Mouse (Mus musculus) cortical plate, adult 2 months (tissue): ENCODE results near the gene Col27a1. TPM values are rescaled to one million over a fixed set of nuclear protein-coding genes. Genes with fewer than 3 reads are reported as not detected.

ENCODE experiments used
- H3K27ac ChIP-seq: fragments of 200-500 bp; 2 replicates; pipeline ENCODE4 v1.5.1; 2012; ENCODE audit warnings: low read length, control low read depth, inconsistent platforms; ENCODE audit not compliant: insufficient read depth
- H3K4me1 ChIP-seq: fragments of 200-500 bp; 2 replicates; pipeline ENCODE4 v1.6.1; 2011; ENCODE audit warnings: low read length; ENCODE audit not compliant: control insufficient read depth, insufficient read depth
- H3K4me3 ChIP-seq: fragments of 200-500 bp; 2 replicates; pipeline ENCODE4 v1.5.1; 2011; ENCODE audit warnings: mild to moderate bottlenecking, low read length, control low read depth; ENCODE audit not compliant: insufficient read depth
- CTCF ChIP-seq: fragments of 200-500 bp; IDR thresholded peaks from 2 replicates; pipeline ENCODE4 v1.5.1; 2011; ENCODE audit warnings: mild to moderate bottlenecking, control low read depth, low read length; ENCODE audit not compliant: insufficient read depth; ENCODE audit errors: extremely low read depth
- POLR2A ChIP-seq: fragments of 200-500 bp; IDR thresholded peaks from 2 replicates; pipeline ENCODE4 v1.6.1; 2011; ENCODE audit warnings: mild to moderate bottlenecking, low read length, control low read depth; ENCODE audit not compliant: insufficient read depth; ENCODE audit errors: extremely low read depth
- polyA plus RNA-seq: library from polyadenylated mRNA; depleted of rRNA; stranded (reverse); fragments of >200 nt; gene quantifications from 2 replicates; pipeline ENCODE4 v1.2.3, GENCODE M21; 2012

The Col27a1 gene
- polyA plus RNA-seq, 1 experiment, result 3.5 TPM

DNA sequence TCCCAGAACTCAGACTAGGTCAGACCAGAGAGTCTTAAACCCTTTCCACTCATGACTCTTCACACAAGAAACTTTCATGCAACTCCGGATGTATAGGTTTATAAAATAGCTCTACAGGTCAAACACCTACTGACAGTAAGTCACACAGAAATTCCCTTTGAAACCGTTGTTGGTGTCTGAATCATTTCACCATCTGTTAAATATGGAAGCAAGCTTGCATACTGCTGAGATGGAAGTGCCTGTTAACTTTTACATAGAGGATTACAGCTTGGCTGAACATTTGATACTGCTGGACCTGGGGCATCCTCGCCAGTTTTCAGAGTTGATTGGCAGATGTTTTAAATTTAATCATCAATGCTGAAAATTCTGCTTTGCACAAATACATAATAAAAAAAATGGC, 82.5 kb downstream of the Col27a1 start:
- Histone ChIP-seq H3K27ac (no peak overlapping the region), H3K4me3 (no peak overlapping the region), H3K4me1 (0 out of 2 replicates have a peak, but pooled peaks cover 1% of the 10 kb centered on the region)
- no peak for TF ChIP-seq CTCF
- no peak for TF ChIP-seq POLR2A

DNA sequence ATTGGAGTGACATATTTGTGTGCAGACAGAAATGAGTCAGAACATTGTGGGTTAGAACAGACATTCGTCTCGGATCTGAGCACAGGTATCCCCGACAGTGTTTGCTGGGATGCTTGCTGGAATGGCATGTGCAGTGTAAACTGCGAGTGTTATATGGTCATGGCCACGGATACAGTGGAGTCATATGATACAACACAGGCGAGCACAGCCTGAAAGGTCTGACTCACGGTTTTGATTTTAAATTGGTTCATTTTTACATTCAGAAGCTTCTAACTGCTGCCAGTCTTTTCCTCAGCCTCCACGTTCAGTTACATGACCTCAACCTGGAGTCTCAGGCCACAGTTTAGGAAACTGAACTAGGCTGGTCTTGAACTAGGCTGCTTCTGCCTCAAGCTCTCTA, 83.1 kb downstream of the Col27a1 start:
- no peak for TF ChIP-seq CTCF
- TF ChIP-seq POLR2A, result no peak

DNA sequence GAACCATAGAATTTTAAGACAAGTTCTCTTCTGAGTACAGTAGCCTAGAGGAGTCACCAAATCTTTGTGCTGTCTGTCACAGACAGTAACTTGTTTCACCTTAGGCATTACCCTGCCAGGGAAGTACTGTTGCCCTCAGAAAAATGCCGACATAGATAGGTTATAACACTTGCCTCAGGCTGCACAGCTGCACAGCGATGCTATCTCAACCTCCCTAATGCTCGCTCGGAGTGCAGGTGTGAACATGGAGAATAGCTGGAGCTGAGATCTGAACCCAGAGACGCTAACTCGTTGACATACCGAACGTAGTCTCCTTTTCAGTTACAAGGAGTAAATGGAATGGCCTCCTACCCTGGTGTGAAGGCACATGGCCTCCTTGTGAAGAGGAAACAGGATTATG, 84.4 kb downstream of the Col27a1 start:
- Histone ChIP-seq H3K27ac (no peak overlapping the region), H3K4me3 (no peak overlapping the region), H3K4me1 (0 out of 2 replicates have a peak, but pooled peaks cover 1% of the 10 kb centered on the region)
- TF ChIP-seq POLR2A (no peak), CTCF (no peak)

More for the DNA sequence above, 83.1 kb downstream of the Col27a1 start:
- Histone ChIP-seq H3K27ac (no peak overlapping the region), H3K4me1 (0 out of 2 replicates have a peak, but pooled peaks cover 1% of the 10 kb centered on the region), H3K4me3 (no peak overlapping the region)

DNA sequence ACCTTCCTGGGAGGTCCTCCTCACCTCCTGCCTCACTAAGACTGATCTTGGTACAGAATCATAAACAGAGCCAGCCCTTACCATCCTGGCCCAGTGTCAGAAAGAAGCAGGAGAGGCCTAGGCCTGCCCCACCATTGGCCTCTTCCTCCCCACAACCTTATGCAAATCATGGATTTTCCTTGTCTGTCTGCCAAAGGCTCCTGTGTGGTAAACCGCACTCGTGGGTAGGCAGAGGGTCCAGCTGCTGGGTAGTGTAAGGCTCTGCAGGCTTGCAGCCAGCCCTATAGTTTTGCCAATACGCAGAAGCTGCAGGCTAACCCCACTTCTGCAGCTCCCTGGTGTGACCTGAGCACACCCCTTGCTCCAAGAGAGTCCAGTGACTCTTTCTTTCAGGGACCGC, 88.8 kb downstream of the Col27a1 start:
- Histone ChIP-seq H3K4me1 (no peaks in the 10 kb centered on the region), H3K4me3 (no peak overlapping the region), H3K27ac (no peak overlapping the region)
- TF ChIP-seq CTCF (no peak), POLR2A (no peak)

DNA sequence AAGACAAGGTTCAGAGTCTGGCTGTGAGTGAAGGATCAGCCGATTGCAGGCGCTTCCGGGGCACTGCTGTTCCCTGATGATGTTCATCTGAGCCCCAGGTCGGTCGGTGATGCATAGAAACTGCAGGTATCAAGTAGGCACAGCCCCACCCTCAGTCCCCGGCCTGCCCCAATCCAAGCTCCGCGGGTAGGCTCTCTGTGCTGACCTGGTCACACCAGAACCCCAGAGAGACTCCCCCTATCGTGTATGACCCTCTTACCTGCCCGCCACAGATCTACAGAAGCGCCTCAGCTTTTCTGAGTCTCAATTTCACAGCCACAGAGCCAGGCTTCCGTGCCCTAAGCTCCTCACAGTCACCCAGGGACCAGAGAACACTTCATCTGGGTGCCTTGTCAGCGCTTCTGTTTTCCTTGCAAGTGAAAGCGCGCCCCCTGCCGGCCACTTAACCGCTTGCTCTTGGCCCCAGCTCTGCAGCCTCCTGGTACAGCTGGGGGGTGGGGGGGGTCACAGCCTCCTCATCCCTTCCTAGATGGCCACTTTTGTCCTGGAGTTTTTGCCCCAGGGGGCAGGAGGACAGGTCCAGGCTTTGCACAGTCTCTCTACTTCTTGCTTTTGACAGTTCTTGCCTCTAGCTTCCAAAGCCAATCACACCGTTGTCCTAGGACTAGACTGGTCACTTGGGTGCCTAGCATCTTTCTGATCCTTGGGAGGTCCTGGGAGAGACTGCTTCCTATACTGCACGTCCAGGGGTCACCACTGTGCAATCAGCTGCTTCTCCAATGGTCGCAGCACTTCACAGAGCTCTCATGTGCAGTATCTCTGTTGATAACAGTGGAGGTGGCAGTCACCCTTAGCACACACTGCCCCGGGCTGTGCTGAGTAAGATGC, 93.6 kb downstream of the Col27a1 start:
- TF ChIP-seq POLR2A (no peak), CTCF (peak; percentile 58)

DNA sequence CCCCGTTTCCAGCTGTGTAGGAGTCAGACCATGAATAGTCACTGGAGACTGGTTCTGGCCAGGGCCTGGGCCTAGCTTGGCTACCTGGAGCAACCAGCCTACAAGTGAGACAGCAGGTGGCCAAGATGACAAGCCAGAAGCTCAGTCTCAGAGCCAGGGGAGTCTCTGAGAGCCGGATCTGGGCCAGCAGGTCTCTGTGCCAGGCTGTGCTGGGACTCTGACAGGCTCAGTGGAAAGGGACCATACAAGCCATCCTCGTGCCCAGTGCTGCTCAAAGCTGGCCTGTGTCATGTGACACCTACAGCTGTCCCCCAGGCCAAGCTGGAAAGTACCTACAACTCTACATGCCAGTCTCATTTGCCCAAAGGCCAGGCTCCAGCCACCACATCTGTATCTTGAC, 94.5 kb downstream of the Col27a1 start:
- no peak for TF ChIP-seq CTCF
- TF ChIP-seq POLR2A, result no peak
- Histone ChIP-seq H3K4me1 (no peaks in the 10 kb centered on the region), H3K4me3 (no peak overlapping the region), H3K27ac (no peak overlapping the region)

More for the DNA sequence above, 93.6 kb downstream of the Col27a1 start:
- Histone ChIP-seq H3K4me3 (no peak overlapping the region), H3K27ac (no peak overlapping the region), H3K4me1 (no peaks in the 10 kb centered on the region)

DNA sequence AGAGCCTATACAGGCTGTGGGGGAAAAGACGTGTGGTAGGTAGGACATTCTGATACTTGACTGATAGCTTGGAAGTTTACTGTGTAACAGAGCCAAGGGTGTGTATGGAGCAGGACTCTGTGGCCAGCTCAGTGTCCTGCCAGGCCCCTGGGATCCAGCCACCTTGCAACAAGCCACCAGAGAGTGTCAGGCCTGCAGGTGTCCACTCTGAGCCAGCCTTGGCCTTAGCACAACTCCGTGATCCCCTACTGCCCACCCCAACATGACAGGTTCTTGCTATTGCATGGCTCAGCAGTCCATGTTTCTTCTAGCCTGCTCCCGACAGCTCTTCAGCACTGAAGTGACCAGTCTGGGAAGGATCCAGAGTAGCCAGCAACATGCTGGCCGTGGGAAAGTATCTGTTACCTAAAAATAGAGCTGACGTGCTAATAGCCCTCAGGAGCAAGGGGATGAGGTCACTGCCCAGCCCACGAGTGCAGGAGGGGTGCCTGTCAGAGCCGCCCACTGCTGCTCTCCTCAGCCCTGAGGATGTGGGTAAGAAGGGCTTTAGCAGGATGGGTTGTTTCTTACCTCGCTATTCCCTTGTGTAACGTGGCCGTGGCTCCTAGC, 96.5 kb downstream of the Col27a1 start:
- Histone ChIP-seq H3K4me3 (no peak overlapping the region), H3K4me1 (no peaks in the 10 kb centered on the region), H3K27ac (no peak overlapping the region)
- TF ChIP-seq CTCF (no peak), POLR2A (no peak)

DNA sequence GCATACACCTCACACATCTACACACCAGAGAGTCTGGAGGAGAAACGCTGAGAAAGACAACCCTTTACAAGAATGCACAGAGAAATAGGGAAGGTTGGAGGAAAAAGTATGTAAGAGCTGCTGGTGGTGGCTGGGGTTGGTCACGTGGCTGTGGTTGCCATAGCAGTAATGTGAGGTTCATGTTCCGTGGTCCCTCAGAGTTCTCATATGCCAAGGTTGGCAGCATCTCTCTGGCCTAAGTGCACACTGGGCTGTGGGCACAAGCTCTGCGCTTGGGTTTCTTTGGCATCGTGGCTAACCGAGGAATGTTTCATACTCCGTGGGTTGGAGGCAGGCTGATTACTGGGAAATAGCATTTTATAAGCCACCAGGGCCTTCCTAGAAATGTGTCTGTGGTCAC, 97.6 kb downstream of the Col27a1 start:
- no peaks in the 10 kb centered on the region for H3K4me1 ChIP-seq
- no peak overlapping the region for H3K4me3 ChIP-seq
- TF ChIP-seq POLR2A (no peak), CTCF (no peak)
- H3K27ac ChIP-seq, result no peak overlapping the region

DNA sequence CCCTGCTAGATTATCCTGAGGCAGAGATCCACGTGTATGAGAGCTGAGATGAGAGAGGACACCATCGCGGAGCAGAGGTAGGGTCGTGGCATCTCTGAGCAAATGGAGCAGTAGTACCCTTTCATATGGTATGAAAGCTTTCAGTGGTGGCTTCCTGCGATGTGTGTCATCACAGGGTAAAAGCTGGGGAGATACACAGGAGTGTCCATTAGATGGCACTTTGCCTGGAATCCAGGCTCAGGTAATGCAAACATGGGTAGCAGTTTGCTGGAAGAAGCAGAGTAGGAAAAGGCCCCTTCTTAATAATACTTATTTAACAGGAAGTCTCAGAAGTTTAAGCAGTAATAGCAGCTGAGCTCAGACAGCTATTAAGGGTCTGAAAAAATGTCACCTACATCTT, 100.3 kb downstream of the Col27a1 start:
- H3K27ac ChIP-seq, result no peak overlapping the region
- H3K4me1 ChIP-seq, result no peaks in the 10 kb centered on the region
- TF ChIP-seq CTCF (no peak), POLR2A (no peak)
- H3K4me3 ChIP-seq, result no peak overlapping the region

DNA sequence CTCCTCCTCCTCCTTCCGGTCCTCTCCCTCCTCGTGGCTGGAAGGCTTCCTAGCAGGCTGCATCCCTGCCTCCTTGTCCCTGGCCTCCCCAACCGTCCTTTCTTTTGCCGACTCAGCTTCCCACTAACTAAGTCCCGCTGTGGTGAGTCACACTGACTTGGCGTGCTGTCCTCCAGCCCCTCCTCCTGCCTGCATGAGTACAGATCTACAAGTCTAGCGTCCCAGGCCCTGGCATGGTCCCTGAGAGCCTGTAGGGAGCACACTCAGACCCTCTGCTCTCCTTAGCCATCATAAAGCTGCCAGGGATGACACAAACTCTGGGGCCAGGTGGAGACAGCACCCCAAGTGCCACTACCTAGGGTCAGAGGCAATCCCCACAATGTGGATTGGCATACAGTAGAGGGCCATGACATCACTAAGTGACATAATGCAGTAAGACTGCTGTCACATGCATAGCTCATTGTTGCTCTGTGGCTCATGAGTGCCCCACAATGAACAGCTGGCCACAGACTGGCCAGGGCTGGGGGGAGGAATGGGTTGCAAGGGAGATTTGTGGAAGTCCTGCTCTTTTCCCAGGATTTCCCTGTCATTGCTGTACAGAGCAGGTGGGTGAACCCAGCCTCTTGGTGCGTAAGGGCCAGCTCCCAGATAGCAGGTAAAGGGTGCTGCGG, 102.4 kb downstream of the Col27a1 start:
- H3K4me3 ChIP-seq, result no peak overlapping the region
- TF ChIP-seq CTCF (no peak), POLR2A (no peak)
- H3K4me1 ChIP-seq, result no peaks in the 10 kb centered on the region
- H3K27ac ChIP-seq, result no peak overlapping the region
